Mouse (Mus musculus) thymus, postnatal 0 days (tissue): ENCODE results near the gene H2-M3. TPM values are rescaled to one million over a fixed set of nuclear protein-coding genes. Genes with fewer than 3 reads are reported as not detected.
A peak's percentile ranks its signal among the peaks of the same experiment; 100 is the strongest.
"Not testable (repeated sequence)": the region's sequence is repeated elsewhere in the genome, so short reads cannot be mapped to it uniquely, and the experiment has no call there.

Experiments used
- DNase-seq: peaks from one replicate; pipeline ENCODE4 v3.0.0-alpha.2; 2015; ENCODE audit warnings: low spot score
- polyA plus RNA-seq: library from polyadenylated mRNA; unstranded; fragments of >200 nt; fragmentation: Nextera tagmentation; extraction: Ambion mirVana; gene quantifications from 2 replicates; pipeline ENCODE4 v1.2.1, GENCODE M21; 2015

H2-M3 gene
- 21.7 TPM in 2 replicates for polyA plus RNA-seq

DNA sequence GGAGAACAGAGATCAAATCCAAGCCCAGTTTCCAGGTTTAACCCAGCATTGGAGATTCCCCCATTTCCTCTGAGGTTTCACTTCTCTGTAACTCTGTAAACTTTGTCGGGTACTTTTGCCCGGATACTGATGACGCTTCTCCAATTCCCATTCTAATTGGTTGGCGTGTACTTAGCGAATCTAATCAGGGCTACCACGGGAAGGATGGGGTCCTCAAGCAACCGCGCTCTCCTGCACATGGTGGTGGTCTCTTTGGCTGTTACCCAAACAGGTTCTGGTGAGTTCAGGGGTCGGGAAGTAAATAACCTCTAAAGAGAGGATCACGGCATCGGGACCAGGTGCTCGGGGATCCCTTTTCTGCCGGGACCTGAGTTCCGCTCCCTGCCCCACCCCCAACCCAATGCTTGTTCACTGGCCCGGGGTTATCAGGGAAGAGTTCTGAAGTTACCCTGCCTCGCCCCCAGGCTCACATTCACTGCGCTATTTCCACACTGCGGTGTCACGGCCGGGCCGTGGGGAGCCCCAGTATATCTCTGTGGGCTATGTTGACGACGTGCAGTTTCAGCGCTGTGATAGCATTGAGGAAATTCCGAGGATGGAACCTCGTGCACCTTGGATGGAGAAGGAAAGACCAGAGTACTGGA is at the start of gene H2-M3:
Gene H2-M3, plus strand, starts transcription at position 163 of the 644 bp plus-strand sequence.
- peak; percentile 94 for DNase-seq

DNA sequence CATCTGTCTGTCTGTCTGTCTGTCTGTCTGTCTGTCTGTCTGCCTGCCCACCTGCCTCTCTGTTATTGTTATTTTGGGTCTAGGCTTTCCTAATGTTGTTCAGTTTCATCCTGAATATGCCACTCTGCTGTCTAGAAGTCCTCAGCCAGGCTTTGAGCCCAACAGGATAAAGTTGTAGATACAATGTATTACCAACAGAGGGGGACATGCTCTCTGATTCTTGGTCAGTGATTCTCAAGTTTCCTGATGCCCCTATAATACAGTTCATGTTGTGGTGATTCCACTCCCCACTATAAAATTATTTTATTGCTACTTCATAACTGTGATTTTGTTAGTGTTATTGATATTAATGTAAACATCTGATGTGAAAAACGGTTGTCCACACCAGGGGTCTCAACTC is 48.1 kb upstream of the H2-M3 start:
- DNase-seq, result no peak

DNA sequence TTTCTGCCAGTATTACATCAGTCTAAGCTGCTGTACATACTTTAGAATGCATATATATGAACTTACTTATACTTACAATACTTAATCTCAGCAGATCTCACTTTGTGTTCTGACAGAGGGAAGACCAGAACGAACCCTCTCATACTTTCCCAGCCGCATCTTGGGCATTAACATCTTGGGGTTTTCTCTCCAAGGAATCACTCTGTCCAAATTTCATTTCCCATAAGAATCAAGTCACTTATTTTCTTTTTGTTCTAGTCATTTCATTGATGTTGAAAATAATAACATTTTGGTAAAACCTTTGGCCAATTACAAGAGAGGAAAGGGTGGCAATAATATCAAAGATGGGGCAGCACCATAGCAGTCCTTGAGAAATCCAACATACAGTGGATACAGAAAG is 32.8 kb upstream of the H2-M3 start, which contains the start of gene Olfr97:
Gene Olfr97, minus strand, starts transcription at position 101 of the 400 bp plus-strand sequence.
- not testable (repeated sequence) for DNase-seq

DNA sequence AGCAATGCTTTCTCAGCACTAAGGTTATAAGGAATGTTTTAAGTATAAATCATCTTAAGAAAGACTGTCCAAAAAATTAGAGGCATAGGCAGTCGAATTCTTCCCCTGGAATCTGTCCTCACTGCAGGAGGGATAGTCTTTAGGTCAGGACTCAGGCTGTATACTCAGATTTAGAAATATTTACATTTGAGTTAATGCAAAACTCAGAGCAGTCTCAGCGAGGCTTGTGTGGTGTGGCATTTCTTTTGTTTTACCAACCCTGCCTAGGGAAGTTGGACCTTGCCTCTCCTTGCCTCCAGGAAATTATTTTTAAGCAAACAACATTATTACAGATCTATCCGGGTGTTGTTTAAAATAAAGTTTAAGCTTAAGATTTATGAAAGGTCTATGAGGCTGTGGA is 27.8 kb upstream of the H2-M3 start:
- no peak for DNase-seq

DNA sequence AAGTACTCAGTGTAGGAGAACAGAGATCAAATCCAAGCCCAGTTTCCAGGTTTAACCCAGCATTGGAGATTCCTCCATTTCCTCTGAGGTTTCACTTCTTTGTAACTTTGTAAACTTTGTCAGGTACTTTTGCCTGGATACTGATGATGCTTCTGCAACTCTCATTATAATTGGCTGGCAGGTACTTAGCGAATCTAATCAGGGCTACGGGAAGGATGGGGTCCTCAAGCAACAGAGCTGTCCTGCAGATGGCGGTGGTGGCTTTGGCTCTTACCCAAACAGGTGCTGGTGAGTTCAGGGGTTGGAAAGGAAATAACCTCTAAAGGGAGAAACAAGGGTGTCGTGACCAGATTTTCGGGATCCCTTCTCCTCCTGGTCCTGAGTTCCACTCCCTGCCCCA is 23.3 kb upstream of the H2-M3 start:
- peak; percentile 66 for DNase-seq

DNA sequence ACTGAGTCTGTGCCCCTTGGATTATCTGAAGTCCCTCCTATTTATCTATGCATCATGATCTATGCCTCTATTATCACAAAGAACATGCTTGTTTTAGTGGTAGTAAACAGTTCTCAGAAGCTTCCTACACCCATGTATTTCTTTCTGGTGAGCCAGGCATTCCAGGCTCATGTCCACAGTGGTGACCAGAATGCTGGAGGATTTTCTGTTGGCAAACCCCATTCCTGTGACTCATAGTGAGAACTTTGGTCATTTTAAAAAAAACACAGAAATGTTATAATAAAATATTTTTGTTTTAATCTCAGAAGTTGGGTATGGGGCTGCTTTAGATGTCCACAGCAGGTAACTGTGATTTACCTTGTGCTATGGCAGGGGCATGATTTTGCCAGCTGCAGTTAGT is 20.6 kb upstream of the H2-M3 start:
- DNase-seq, result no peak

DNA sequence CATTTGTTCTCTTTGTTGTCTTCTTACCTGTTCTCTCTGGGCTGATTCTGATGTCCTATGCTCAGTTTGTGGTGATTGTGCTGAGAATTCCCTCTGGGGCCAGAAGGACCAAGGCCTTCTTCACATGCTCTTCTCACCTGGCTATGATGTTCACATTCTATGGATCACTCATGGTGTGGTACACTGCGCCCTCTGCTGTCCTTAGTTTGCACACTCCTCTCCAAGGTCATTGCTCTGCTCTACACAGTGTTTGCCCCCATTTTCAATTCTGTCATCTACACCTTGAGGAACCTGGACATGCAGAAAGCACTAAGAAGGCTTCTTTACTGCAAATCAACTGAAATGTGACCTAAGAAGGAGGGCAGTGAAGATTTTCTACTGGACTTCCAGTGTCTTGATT is 19.5 kb upstream of the H2-M3 start:
- DNase-seq, result peak; percentile 6

DNA sequence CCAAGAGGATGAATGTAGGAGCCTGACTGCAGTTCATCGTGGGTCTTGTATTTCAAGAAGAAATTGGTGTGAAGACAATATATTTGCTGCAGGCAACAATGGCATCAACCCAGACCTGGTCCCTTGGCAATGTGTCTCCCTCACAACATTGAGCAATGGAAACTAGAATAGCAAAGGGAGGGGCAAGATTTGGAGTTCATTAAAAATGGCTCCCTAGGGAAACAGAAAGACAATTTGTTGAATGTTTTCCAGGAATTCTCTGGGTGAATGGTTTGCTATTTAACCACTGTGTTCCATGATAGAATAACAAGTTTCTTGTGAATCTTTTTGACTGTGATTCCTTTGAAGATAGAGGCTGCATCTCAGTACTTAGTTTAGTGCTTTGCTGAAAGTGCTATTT is 6.4 kb upstream of the H2-M3 start, which contains the start of gene Olfr98:
Gene Olfr98, minus strand, starts transcription at position 124 of the 400 bp plus-strand sequence.
- no peak for DNase-seq

DNA sequence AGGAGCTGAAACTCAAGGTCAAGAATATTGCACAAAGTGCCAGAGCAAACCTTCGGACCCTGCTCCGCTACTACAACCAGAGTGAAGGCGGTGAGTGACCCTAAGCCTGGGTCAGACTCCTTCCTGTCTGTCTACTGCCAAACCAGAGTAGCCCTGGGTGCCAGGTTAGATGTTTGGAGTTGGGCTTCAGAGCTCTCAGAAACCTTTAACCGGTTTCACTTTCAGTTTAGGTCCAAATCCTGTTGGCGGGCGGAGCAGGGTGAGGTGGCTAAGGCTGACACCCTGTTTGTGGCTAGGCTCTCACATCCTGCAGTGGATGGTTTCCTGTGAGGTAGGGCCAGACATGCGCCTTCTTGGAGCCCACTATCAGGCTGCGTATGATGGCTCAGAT is 677 bp downstream of the H2-M3 start:
- peak; percentile 81 for DNase-seq

DNA sequence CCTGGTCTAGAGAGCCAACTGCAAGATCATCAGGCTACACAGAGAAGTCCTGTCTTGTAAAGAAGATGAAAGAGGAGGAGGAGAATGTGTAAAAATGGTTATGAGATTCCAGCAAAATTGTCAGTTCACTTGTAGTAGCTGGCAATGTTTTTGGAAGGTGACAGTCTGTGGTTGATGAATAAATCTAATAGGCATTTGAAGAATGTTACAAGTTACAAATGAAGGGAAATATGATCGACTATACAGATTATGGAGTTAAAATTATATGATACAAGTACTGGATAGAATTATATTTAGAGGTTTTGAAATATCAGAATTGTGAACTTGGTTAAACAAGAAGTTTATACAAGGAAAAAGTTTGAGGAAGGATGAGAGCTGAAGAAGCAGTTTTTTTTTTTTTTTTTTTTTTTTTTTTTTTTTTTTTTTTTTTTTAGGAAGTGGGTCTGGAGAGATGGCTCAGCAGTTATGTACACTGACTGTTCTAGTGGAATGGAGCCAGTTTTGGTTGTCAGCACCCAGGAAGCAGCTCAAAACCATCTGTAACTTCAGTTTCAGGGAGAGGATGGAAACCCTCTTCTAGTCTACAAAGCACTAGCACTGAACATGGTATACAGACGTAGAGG is 5.7 kb downstream of the H2-M3 start:
- DNase-seq, result no peak

DNA sequence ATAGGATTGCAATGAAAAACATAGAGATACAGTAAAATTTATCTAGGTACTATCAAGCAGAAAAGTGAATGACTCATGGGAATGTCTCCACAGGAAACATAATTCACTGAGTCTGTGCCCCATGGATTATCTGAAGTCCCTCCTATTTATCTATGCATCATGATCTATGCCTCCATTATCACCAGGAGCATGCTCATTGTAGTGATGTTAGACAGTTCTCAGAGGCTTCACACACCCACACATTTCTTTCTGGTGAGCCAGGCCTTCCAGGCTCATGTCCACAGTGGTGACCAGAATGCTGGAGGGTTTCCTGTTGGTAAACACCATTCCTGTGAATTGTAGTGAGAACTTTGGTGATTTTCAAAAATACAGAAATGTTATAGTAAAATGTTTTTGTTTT is 6.6 kb downstream of the H2-M3 start:
- DNase-seq, result no peak

DNA sequence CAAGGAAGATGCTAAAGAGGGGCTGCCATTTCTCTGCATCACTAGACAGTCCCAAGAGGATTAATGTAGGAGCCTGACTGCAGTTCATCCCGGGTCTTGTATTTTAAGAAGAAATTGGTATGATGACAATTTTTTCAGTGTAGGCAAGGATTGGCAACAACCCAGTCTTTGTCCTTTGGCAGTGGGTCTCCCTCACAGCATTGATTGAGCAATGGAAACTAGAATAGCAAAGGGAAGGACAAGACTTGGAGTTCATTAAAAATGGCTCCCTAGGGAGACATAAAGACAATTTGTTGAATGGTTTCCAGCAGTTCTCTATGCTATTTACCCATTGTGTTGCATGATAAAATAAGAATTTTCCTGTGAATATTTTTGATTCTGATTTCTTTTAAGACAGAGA is 10.3 kb downstream of the H2-M3 start:
- DNase-seq, result no peak

DNA sequence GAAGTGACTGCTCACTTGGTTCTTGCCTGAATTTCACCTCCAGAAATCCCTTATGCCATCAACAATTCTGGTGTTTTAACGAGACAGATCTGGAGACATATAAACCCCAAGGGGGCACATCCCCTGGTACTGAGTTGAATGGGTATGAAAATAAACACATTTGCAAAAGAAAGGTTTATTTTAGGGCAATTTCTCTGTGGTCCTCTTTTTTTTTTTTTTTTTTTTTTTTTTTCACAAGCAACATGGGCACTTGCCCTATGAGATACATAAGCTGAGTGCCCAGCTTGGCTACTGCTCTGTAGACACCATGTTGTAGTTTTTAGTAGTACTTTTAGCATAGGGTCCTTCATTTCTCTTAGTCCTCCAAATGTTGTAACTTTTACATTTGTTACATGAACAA is 13.3 kb downstream of the H2-M3 start, which contains the start of gene Olfr99:
Gene Olfr99, minus strand, starts transcription at position 101 of the 400 bp plus-strand sequence.
- DNase-seq, result no peak

DNA sequence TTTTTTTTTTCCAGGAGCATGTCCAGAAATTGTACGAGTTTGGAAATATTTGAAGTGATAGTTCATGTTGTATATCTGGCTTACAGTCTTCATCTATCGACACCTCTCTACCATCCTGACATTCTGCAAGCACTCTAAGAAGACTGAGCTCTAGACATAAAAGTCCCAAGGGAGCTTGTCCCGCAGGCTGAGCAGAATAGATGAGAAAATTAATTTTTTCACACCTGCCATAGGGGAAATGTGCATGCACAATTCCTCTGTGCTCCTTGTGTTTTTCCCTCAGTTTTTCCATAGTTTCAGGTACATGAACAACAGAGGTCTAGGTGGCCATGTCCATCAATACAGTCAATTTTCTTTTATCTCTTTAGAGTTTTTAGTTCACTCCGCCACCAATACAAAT is 34.2 kb downstream of the H2-M3 start, which contains the start of gene Olfr101:
Gene Olfr101, minus strand, starts transcription at position 101 of the 400 bp plus-strand sequence.
- no peak for DNase-seq

DNA sequence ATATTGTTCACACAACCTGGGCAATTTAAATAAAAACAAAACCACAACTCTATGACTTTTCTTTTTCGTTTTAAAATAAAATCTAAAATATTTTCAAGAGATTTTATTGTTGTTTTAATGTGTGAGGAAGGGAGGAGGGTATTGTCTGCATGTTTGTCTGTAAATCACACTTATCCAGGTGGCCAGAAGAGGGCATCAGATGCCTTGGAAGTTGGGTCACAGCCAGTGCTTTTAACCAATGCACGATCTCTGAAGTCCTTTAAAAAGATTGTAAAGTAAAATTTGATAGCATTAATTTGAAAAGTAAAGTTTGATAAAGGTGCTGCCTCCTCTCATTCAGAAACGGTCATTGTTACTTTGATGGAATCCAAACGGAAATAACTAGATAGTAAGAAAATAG is 38.5 kb downstream of the H2-M3 start:
- DNase-seq, result no peak

DNA sequence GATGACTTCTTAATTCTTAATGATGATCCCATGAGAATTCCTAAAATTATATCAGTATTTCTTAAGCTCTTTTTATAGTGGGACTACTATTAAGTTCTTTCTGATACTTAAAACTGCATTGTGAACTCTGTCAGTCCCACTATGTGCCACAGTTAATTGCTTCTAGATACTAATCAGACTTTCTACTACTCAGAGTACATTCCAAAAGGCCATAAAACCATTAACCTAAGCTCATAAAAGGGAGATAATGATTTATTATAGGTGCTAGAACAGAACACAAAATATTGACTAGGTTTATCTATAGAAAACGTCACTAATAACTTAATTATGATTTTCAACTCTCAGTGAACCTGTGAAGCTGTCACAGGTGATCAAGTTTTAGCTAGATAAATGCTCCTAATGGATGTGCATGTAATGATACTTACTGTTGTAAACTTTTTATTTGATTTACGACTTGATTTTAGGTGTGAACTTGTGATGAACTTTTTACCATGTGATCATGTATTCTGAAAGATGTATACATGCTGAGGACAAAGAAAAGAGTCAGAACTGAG is 40.2 kb downstream of the H2-M3 start:
- DNase-seq, result no peak

DNA sequence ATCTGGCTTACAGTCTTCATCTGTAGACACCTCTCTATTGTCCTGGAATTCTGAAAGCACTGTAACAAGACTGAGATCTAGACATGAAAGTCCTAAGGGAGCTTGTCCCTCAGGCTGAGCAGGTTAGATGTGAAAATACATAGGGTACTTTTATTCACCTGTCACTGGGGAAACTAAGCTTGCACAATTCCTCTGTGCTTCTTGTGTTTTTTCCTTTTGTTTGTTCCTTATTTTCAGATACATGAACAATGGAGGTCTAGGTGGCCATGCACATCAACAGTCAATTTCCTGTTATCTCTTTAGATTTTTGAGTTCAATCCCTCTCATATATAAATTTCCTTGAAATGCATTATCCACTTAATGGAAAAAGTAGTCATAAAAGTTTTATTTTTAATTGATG is 46.9 kb downstream of the H2-M3 start, which contains the start of gene Olfr102:
Gene Olfr102, minus strand, starts transcription at position 101 of the 400 bp plus-strand sequence.
- DNase-seq, result no peak

Other genes starting within 250 kb of the H2-M3 start
- not detected in 2 replicates for gene Mog, start 246.8 kb upstream of the H2-M3 start, polyA plus RNA-seq
- gene Gabbr1, start 224.3 kb upstream of the H2-M3 start, polyA plus RNA-seq, result 2.4 and 6.8 TPM in 2 replicates
- not detected in 2 replicates for gene Olfr90, start 181.7 kb upstream of the H2-M3 start, polyA plus RNA-seq
- not detected in 2 replicates for gene Olfr91, start 171.9 kb upstream of the H2-M3 start, polyA plus RNA-seq
- not detected in 2 replicates for gene Olfr92, start 150.1 kb upstream of the H2-M3 start, polyA plus RNA-seq
- gene Olfr93, start 108.7 kb upstream of the H2-M3 start, polyA plus RNA-seq, result not detected in 2 replicates
- gene Ubd, start 76.3 kb upstream of the H2-M3 start, polyA plus RNA-seq, result 83.6 and 90.3 TPM in 2 replicates
- gene Olfr94, start 69.2 kb upstream of the H2-M3 start, polyA plus RNA-seq, result not detected in 2 replicates
- gene Olfr95, start 57.1 kb upstream of the H2-M3 start, polyA plus RNA-seq, result not detected in 2 replicates
- gene Olfr96, start 50.1 kb upstream of the H2-M3 start, polyA plus RNA-seq, result not detected in 2 replicates
- not detected in 2 replicates for gene Olfr97, start 32.9 kb upstream of the H2-M3 start, polyA plus RNA-seq
- gene Olfr98, start 6.5 kb upstream of the H2-M3 start, polyA plus RNA-seq, result not detected in 2 replicates
- gene Olfr99, start 13.2 kb downstream of the H2-M3 start, polyA plus RNA-seq, result 0.14 and 0.30 TPM in 2 replicates
- not detected in 2 replicates for gene Olfr101, start 34.1 kb downstream of the H2-M3 start, polyA plus RNA-seq
- gene Olfr102, start 46.8 kb downstream of the H2-M3 start, polyA plus RNA-seq, result not detected in 2 replicates
- not detected in 2 replicates for gene Olfr103, start 69.5 kb downstream of the H2-M3 start, polyA plus RNA-seq
- gene Olfr104-ps, start 89.4 kb downstream of the H2-M3 start, polyA plus RNA-seq, result not detected in 2 replicates
- 0.04 TPM in 1 of 2 replicates, not detected in the other for gene Olfr105-ps, start 108.8 kb downstream of the H2-M3 start, polyA plus RNA-seq
- not detected in 2 replicates for gene Olfr106-ps, start 120.2 kb downstream of the H2-M3 start, polyA plus RNA-seq
- not detected in 2 replicates for gene Olfr107, start 129.0 kb downstream of the H2-M3 start, polyA plus RNA-seq
- gene Olfr108, start 175.3 kb downstream of the H2-M3 start, polyA plus RNA-seq, result not detected in 2 replicates
- 0.03 TPM in 1 of 2 replicates, not detected in the other for gene Olfr109, start 188.7 kb downstream of the H2-M3 start, polyA plus RNA-seq
- 8.1 and 9.9 TPM in 2 replicates for gene H2-M2, start 213.3 kb downstream of the H2-M3 start, polyA plus RNA-seq
- gene Olfr110, start 222.2 kb downstream of the H2-M3 start, polyA plus RNA-seq, result 0.29 and 0.30 TPM in 2 replicates
- 0.08 and 0.18 TPM in 2 replicates for gene Olfr111, start 237.8 kb downstream of the H2-M3 start, polyA plus RNA-seq